Mouse (Mus musculus) heart, adult 2 months (tissue): ENCODE results near the gene Akr1d1.

Experiments
- EP300 ChIP-seq: fragments of 200-500 bp; IDR thresholded peaks from 2 replicates; pipeline ENCODE4 v1.6.1; 2011; ENCODE audit warnings: low read depth, low read length, control low read depth; ENCODE audit not compliant: insufficient read depth
- POLR2A ChIP-seq: fragments of 200-500 bp; IDR thresholded peaks from 2 replicates; pipeline ENCODE4 v1.6.1; 2011; ENCODE audit warnings: mild to moderate bottlenecking, low read depth, low read length, control low read depth; ENCODE audit not compliant: insufficient read depth

DNA sequence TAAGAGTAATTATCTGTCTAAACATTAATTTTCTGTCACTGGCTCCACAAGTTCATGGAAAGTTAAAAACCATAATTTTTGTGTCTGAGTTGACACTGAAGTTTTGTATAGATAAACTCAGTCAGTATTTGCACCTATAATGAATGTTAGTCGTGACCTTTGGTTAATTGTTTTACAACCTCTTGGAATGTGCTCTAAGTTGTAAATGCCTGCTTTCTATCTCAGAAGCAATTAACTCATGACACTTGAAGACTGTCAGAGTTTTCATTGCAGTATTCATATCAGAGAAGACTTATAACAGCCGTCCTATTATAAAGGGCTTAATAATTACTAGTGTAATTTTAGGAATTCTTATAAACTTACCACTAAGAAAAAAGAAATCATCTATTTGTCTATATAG, 43.0 kb downstream of the Akr1d1 start:
- TF ChIP-seq POLR2A (no peak), EP300 (no peak)
